In the genomic region with DNA sequence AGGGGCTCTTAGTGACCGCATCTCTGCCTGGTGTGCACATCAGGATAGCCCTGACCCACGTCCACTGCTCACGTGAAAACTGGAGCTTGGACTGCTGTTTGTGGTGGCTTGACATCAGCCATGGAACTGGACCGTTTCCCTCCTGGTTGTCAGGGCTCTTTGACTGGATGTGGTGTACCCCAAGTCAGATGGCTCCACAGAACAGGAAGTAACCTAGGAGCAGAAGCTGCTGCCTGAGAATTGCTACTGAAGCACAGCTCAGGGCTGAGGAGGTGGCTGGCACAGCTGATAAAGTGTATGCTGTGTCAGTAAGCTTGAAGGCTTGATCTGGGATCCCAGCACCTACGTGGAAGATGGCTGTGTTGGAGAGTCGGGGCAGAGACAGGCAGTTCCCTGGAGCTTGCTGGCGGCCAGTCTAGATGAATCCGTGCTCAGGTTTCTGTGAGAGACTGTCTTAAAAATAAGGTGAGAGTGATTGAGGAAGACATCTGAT, we compare ENCODE assay signal across 20 mouse cellular contexts.
DNase-seq lines count a peak whose midpoint lies in the region; ATAC-seq lines count a peak whose summit lies in the region.
"Had no signal": no experiment of that assay in that cellular context is flagged by ENCODE, and none has a peak within 500 bp of the region (broad histone marks: within the 10 kb centered on the region; RNA-seq: fewer than 3 reads in every experiment).

No protein-coding gene starts in this region.

- 0 out of 2 replicates have a peak, but pooled peaks cover 4% of the 10 kb centered on the region for H3K9me3 ChIP-seq in limb, embryonic 12.5 days
- no peaks in the 10 kb centered on the region for H3K9me3 ChIP-seq in limb, embryonic 10.5 days (replicated peaks)
- H3K9me3 ChIP-seq: embryonic facial prominence, embryonic 12.5 days; forebrain, embryonic 15.5 days; hindbrain, embryonic 12.5 days had no signal

- H3K9ac ChIP-seq in limb, embryonic 12.5 days (replicated peaks) = no peak overlapping the region
- H3K9ac ChIP-seq: embryonic facial prominence, embryonic 12.5 days; forebrain, embryonic 15.5 days; heart, embryonic 12.5 days; hindbrain, embryonic 12.5 days had no signal

- peaks cover 35% of the 10 kb centered on the region for H3K36me3 ChIP-seq in limb, embryonic 12.5 days
- H3K36me3 ChIP-seq in limb, embryonic 10.5 days = peaks cover 45% of the 10 kb centered on the region
- H3K36me3 ChIP-seq: forebrain, embryonic 15.5 days; G1E; hindbrain, embryonic 12.5 days had no signal

- H3K4me1 ChIP-seq in limb, embryonic 12.5 days (replicated peaks) = peaks cover 41% of the 10 kb centered on the region
- H3K4me1 ChIP-seq in limb, embryonic 10.5 days = peaks cover 28% of the 10 kb centered on the region

- H3K4me2 ChIP-seq in limb, embryonic 12.5 days = no peak overlapping the region
- H3K4me2 ChIP-seq: embryonic facial prominence, embryonic 12.5 days; forebrain, embryonic 15.5 days; heart, embryonic 12.5 days; hindbrain, embryonic 12.5 days had no signal

- no peak for DNase-seq in limb, embryonic 10.5 days (ENCODE audit: low spot score)
- peak; percentile 7 for DNase-seq in MEL-GATA-1-ER (ENCODE audit: extremely low read depth, low read depth)
- DNase-seq in lung, postnatal 10 days = no peak
- DNase-seq: adrenal gland, postnatal 25 days; B cell, adult 2 months; cerebellum, adult 8-10 months; cerebellum, postnatal 14 days; gastrocnemius, postnatal 14 days had no signal

- WGBS in limb, embryonic 12.5 days = 91% methylated on average over 8 of the region's 8 CpGs
- WGBS in limb, embryonic 10.5 days = 93% methylated on average over 8 of the region's 8 CpGs

- H3K4me3 ChIP-seq in limb, embryonic 12.5 days (replicated peaks) = no peak overlapping the region
- no peak overlapping the region for H3K4me3 ChIP-seq in limb, embryonic 10.5 days
- H3K4me3 ChIP-seq: embryonic facial prominence, embryonic 12.5 days; forebrain, embryonic 15.5 days; heart, embryonic 12.5 days; hindbrain, embryonic 12.5 days had no signal

- H3K27me3 ChIP-seq in limb, embryonic 12.5 days = no peaks in the 10 kb centered on the region
- H3K27me3 ChIP-seq in limb, embryonic 10.5 days (ENCODE audit: low read depth, poor library complexity, severe bottlenecking) = no peaks in the 10 kb centered on the region
- H3K27me3 ChIP-seq: embryonic facial prominence, embryonic 12.5 days; forebrain, embryonic 15.5 days; heart, embryonic 12.5 days; hindbrain, embryonic 12.5 days had no signal

- peak overlapping the region; percentile 30; the same call in 1 of the 2 replicates for H3K27ac ChIP-seq in limb, embryonic 12.5 days
- no peak overlapping the region; the same call in 1 of the 2 replicates for H3K27ac ChIP-seq in limb, embryonic 10.5 days
- H3K27ac ChIP-seq: embryonic facial prominence, embryonic 12.5 days; forebrain, embryonic 15.5 days; hindbrain, embryonic 12.5 days had no signal

- ATAC-seq in limb, embryonic 12.5 days (ENCODE audit: insufficient number of reproducible peaks, insufficient read depth, low FRiP score, low TSS enrichment, low read depth) = no peak
- ATAC-seq in hematopoietic stem cell, adult 5-6 weeks (replicated peaks in 1 of 2; ENCODE audit: insufficient read depth in 1 of 2, low FRiP score in 2 of 2, low TSS enrichment in 1 of 2, low read depth in 1 of 2, poor library complexity in 2 of 2, severe bottlenecking in 2 of 2) = peak; percentile 94 to 98
- ATAC-seq in megakaryocyte progenitor cell, adult 5-6 weeks (replicated peaks; ENCODE audit: poor library complexity) = peak; percentile 78
- no peak for ATAC-seq in activated CD4-positive, CD25-positive, alpha-beta regulatory T cell, adult 4 months
- ATAC-seq: CD4-positive, CD25-positive, alpha-beta regulatory T cell, adult 4 months; forebrain, embryonic 15.5 days; hindbrain, embryonic 16.5 days; inflammation-experienced regulatory T-cells, adult 6 months had no signal

Comparison
In these comparisons a context has a peak if more than half of its experiments do, and no peak if none do; other contexts are left out.
1. ATAC-seq: peak in hematopoietic stem cell, adult 5-6 weeks (2 of 2) and megakaryocyte progenitor cell, adult 5-6 weeks (single experiment); none in limb, embryonic 12.5 days (single experiment) and activated CD4-positive, CD25-positive, alpha-beta regulatory T cell, adult 4 months (single experiment).